11 mouse cellular contexts compared by ENCODE assay signal in genomic region chr4:117317701-117318190, GRCm38 (mm10).
DNase-seq lines count a peak whose midpoint lies in the region; ATAC-seq and TF ChIP-seq lines count a peak whose summit lies in the region.
"Had no signal": no experiment of that assay in that cellular context is flagged by ENCODE, and none has a peak within 500 bp of the region (broad histone marks: within the 10 kb centered on the region; RNA-seq: fewer than 3 reads in every experiment).

No protein-coding gene starts in this region.

- H3K4me3 ChIP-seq in intestine, embryonic 15.5 days (replicated peaks) = no peak overlapping the region
- H3K4me3 ChIP-seq in intestine, postnatal 0 days (ENCODE audit: low read depth, low read length) = no peak overlapping the region
- no peak overlapping the region for H3K4me3 ChIP-seq in limb, embryonic 11.5 days (ENCODE audit: low read depth, low read length)
- H3K4me3 ChIP-seq: erythroblast, embryonic 14.5 days had no signal

- peak; percentile 45 for DNase-seq in gastrocnemius, postnatal 14 days
- DNase-seq in limb, embryonic 11.5 days (ENCODE audit: low spot score) = peak; percentile 63
- peak; percentile 46 for DNase-seq in retina, postnatal 1 day
- DNase-seq in c-Kit-positive CD71-positive TER-119-positive erythroid progenitor cells, embryonic 14.5 days (ENCODE audit: low spot score) = no peak
- no peak for DNase-seq in heart, adult 8-10 months (ENCODE audit: low spot score)
- DNase-seq in urinary bladder, adult 2 months (ENCODE audit: low spot score) = no peak
- DNase-seq: adrenal gland, postnatal 36 days had no signal

- intact Hi-C loops in gastrocnemius, postnatal 14 days (cut with DNase I; ENCODE audit: low total_unique reads) = no loop called here

- H3K27ac ChIP-seq in intestine, embryonic 15.5 days = no peak overlapping the region
- no peak overlapping the region for H3K27ac ChIP-seq in intestine, postnatal 0 days (ENCODE audit: low read depth, low read length)
- peak overlapping the region; percentile 56; the same call in 1 of the 2 replicates for H3K27ac ChIP-seq in limb, embryonic 11.5 days (replicated peaks; ENCODE audit: low read depth, low read length)

- 0 out of 2 replicates have a peak, but pooled peaks have one; percentile 21 for ATAC-seq in intestine, embryonic 15.5 days
- no peak for ATAC-seq in intestine, postnatal 0 days
- ATAC-seq in limb, embryonic 11.5 days (ENCODE audit: insufficient number of reproducible peaks, low FRiP score, low TSS enrichment, low read depth) = no peak
- ATAC-seq: inflammation-experienced regulatory T-cells, adult 6 months had no signal

- no peak overlapping the region for H3K4me2 ChIP-seq in intestine, embryonic 15.5 days (replicated peaks)
- H3K4me2 ChIP-seq in intestine, postnatal 0 days (replicated peaks; ENCODE audit: low read depth) = no peak overlapping the region
- H3K4me2 ChIP-seq in limb, embryonic 11.5 days (ENCODE audit: low read depth, severe bottlenecking) = peak overlapping the region; percentile 10

- peaks cover 76% of the 10 kb centered on the region for H3K27me3 ChIP-seq in intestine, embryonic 15.5 days (replicated peaks)
- peaks cover 75% of the 10 kb centered on the region for H3K27me3 ChIP-seq in intestine, postnatal 0 days (replicated peaks; ENCODE audit: control insufficient read depth, insufficient read depth, low read length)
- peaks cover 20% of the 10 kb centered on the region for H3K27me3 ChIP-seq in limb, embryonic 11.5 days (ENCODE audit: control insufficient read depth, insufficient read depth, low read length)

- no peak overlapping the region for H3K9ac ChIP-seq in intestine, embryonic 15.5 days
- no peak overlapping the region for H3K9ac ChIP-seq in intestine, postnatal 0 days (ENCODE audit: low read depth, low read length)
- no peak overlapping the region for H3K9ac ChIP-seq in limb, embryonic 11.5 days (ENCODE audit: low read length)

- H3K9me3 ChIP-seq in intestine, embryonic 15.5 days = no peaks in the 10 kb centered on the region
- no peaks in the 10 kb centered on the region for H3K9me3 ChIP-seq in intestine, postnatal 0 days (ENCODE audit: control insufficient read depth)
- no peaks in the 10 kb centered on the region for H3K9me3 ChIP-seq in limb, embryonic 11.5 days (ENCODE audit: control insufficient read depth, low read length)

- peaks cover 16% of the 10 kb centered on the region for H3K4me1 ChIP-seq in intestine, embryonic 15.5 days (replicated peaks)
- H3K4me1 ChIP-seq in intestine, postnatal 0 days (replicated peaks; ENCODE audit: control insufficient read depth, insufficient read depth, low read length) = no peaks in the 10 kb centered on the region
- peaks cover 49% of the 10 kb centered on the region for H3K4me1 ChIP-seq in limb, embryonic 11.5 days (ENCODE audit: control insufficient read depth, insufficient read depth, low read length)

- TF ChIP-seq CTCF in intestine, postnatal 0 days (IDR thresholded peaks at IDR 0.05; ENCODE audit: low read depth) = no peak

- 12% methylated on average over 18 of the region's 18 CpGs for WGBS in intestine, embryonic 15.5 days
- WGBS in intestine, postnatal 0 days = 12% methylated on average over 18 of the region's 18 CpGs
- 6% methylated on average over 18 of the region's 18 CpGs for WGBS in limb, embryonic 11.5 days

- H3K36me3 ChIP-seq in intestine, embryonic 15.5 days = no peaks in the 10 kb centered on the region
- no peaks in the 10 kb centered on the region for H3K36me3 ChIP-seq in intestine, postnatal 0 days (ENCODE audit: control insufficient read depth, insufficient read depth)
- H3K36me3 ChIP-seq in limb, embryonic 11.5 days (ENCODE audit: control insufficient read depth, insufficient read depth, low read length) = no peaks in the 10 kb centered on the region

Comparison
In these comparisons a context has a peak if more than half of its experiments do, and no peak if none do; other contexts are left out.
1. DNase-seq: peak in gastrocnemius, postnatal 14 days (single experiment), limb, embryonic 11.5 days (single experiment) and retina, postnatal 1 day (single experiment); none in c-Kit-positive CD71-positive TER-119-positive erythroid progenitor cells, embryonic 14.5 days (single experiment), heart, adult 8-10 months (single experiment) and urinary bladder, adult 2 months (single experiment).